Mouse (Mus musculus) neural tube, embryonic 15.5 days (tissue): ENCODE results near the gene Gbp10. TPM values are rescaled to one million over a fixed set of nuclear protein-coding genes. Genes with fewer than 3 reads are reported as not detected.
"Not testable (repeated sequence)": the region's sequence is repeated elsewhere in the genome, so short reads cannot be mapped to it uniquely, and the experiment has no call there.

Experiments
- ATAC-seq: fragments of 200-750 bp; cut with Nextera tagmentation; 2 replicates; pipeline ENCODE4 v1.8.0; 2017; ENCODE audit warnings: mild to moderate bottlenecking, moderate TSS enrichment, moderate library complexity; ENCODE audit not compliant: low FRiP score
- H3K27ac ChIP-seq: fragments of 300-500 bp; sonication (generic); replicated peaks from 2 replicates; pipeline ENCODE4 v1.5.1; 2015; ENCODE audit warnings: mild to moderate bottlenecking, inconsistent platforms
- H3K27me3 ChIP-seq: fragments of 300-500 bp; sonication (generic); replicated peaks from 2 replicates; pipeline ENCODE4 v1.6.1; 2015; ENCODE audit warnings: inconsistent platforms
- H3K36me3 ChIP-seq: fragments of 300-500 bp; sonication (generic); 2 replicates; pipeline ENCODE4 v1.6.1; 2015; ENCODE audit warnings: inconsistent platforms
- H3K4me1 ChIP-seq: fragments of 300-500 bp; sonication (generic); 2 replicates; pipeline ENCODE4 v1.6.1; 2015; ENCODE audit warnings: inconsistent platforms
- H3K4me2 ChIP-seq: fragments of 300-500 bp; sonication (generic); 2 replicates; pipeline ENCODE4 v1.6.1; 2015; ENCODE audit warnings: inconsistent platforms, mild to moderate bottlenecking, moderate library complexity
- H3K4me3 ChIP-seq: fragments of 300-500 bp; sonication (generic); replicated peaks from 2 replicates; pipeline ENCODE4 v1.5.1; 2015; ENCODE audit warnings: mild to moderate bottlenecking, inconsistent platforms
- H3K9ac ChIP-seq: fragments of 300-500 bp; sonication (generic); replicated peaks from 2 replicates; pipeline ENCODE4 v1.6.1; 2015; ENCODE audit warnings: mild to moderate bottlenecking, inconsistent platforms
- H3K9me3 ChIP-seq: fragments of 300-500 bp; sonication (generic); replicated peaks from 2 replicates; pipeline ENCODE4 v1.6.1; 2016; ENCODE audit warnings: inconsistent platforms
- whole genome bisulfite sequencing: fragments of 180-500 bp; shearing (Covaris S2); methylation state at CpG from one replicate; pipeline ENCODE4 v1.1.7; 2015; ENCODE audit warnings: mixed read lengths; 5-methylcytosine and 5-hydroxymethylcytosine counted together
- polyA plus RNA-seq: library from polyadenylated mRNA; unstranded; fragments of >200 nt; fragmentation: Nextera tagmentation; extraction: Ambion mirVana; gene quantifications from 2 replicates; pipeline ENCODE4 v1.2.1, GENCODE M21; 2015

Gene Gbp10
- polyA plus RNA-seq: 1.6 and 1.8 TPM in 2 replicates

GRCm38 (mm10) chr5:105239483-105240047 lies at the start of gene Gbp10:
Gene Gbp10, minus strand, starts transcription at chr5:105239533.
- not testable (repeated sequence) for H3K4me2 ChIP-seq, H3K9me3 ChIP-seq, H3K36me3 ChIP-seq, H3K4me3 ChIP-seq, H3K27ac ChIP-seq, H3K4me1 ChIP-seq, H3K27me3 ChIP-seq, ATAC-seq, H3K9ac ChIP-seq

GRCm38 (mm10) chr5:105260673-105261072 lies 21.3 kb upstream of the Gbp10 start:
- 80% methylated on average over 1 of the region's 3 CpGs for WGBS

DNA sequence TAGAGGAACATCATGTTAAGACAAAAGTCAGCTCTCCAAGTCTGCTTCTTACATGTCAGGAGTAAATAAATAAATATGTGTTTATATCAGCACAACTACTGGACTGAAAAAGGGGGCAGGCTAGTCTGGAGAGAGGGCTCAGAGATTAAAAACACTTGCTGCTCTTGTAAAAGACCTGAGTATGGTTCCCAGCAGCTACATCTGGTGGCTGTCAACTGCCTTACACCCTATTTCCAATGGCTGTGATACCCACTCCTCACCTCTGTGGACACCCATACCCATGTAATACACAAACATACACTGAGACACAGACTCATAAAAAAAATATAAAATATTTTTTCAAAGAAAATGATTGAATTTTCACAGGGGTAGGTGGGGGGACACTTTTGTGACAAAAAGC lies 13.2 kb upstream of the Gbp10 start:
- no peak overlapping the region for H3K4me2 ChIP-seq
- H3K27ac ChIP-seq: no peak overlapping the region
- no peak for ATAC-seq
- no peaks in the 10 kb centered on the region for H3K4me1 ChIP-seq
- no peak overlapping the region for H3K9ac ChIP-seq
- H3K4me3 ChIP-seq: no peak overlapping the region
- no peaks in the 10 kb centered on the region for H3K36me3 ChIP-seq
- no peaks in the 10 kb centered on the region for H3K27me3 ChIP-seq
- H3K9me3 ChIP-seq: no peaks in the 10 kb centered on the region

More at GRCm38 (mm10) chr5:105260673-105261072, 21.3 kb upstream of the Gbp10 start:
- not testable (repeated sequence) for ATAC-seq, H3K27me3 ChIP-seq, H3K9me3 ChIP-seq, H3K4me3 ChIP-seq, H3K27ac ChIP-seq, H3K9ac ChIP-seq, H3K36me3 ChIP-seq, H3K4me2 ChIP-seq, H3K4me1 ChIP-seq

DNA sequence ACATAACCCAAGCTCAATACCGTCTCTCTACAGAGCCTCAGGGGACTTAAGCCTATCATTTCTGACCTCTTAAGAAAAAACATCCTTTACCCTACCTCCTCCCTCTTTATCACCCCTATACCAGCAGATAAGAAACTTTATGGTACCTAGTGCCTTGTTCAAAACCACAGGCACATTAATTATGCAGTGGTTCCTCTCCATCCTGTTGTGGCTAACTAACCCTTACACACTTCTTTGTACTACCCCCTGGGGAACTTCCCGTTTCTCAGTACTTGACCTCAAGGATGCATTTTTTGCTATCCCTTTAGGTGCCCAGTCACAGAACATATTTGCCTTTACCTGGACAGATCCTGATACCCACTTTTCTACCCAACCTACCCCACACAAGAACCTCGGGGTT lies 5.4 kb upstream of the Gbp10 start:
- not testable (repeated sequence) for H3K4me2 ChIP-seq, H3K27ac ChIP-seq, H3K4me1 ChIP-seq, H3K36me3 ChIP-seq, H3K4me3 ChIP-seq, ATAC-seq, H3K27me3 ChIP-seq, H3K9me3 ChIP-seq, H3K9ac ChIP-seq
- 83% methylated on average over 3 of the region's 3 CpGs for WGBS

- H3K4me3 ChIP-seq, H3K27me3 ChIP-seq, H3K4me2 ChIP-seq, H3K9ac ChIP-seq, H3K9me3 ChIP-seq, H3K36me3 ChIP-seq, ATAC-seq, H3K4me1 ChIP-seq, H3K27ac ChIP-seq: not testable (repeated sequence)
- 64% methylated on average over 5 of the region's 5 CpGs for WGBS
Observed at GRCm38 (mm10) chr5:105240982-105241381, 1.6 kb upstream of the Gbp10 start.

GRCm38 (mm10) chr5:105238402-105238801 lies 931 bp downstream of the Gbp10 start:
- not testable (repeated sequence) for H3K4me2 ChIP-seq, H3K9me3 ChIP-seq, H3K27me3 ChIP-seq, H3K9ac ChIP-seq, H3K36me3 ChIP-seq, H3K4me1 ChIP-seq, H3K27ac ChIP-seq, H3K4me3 ChIP-seq, ATAC-seq
- 93% methylated on average over 1 of the region's 1 CpGs for WGBS

DNA sequence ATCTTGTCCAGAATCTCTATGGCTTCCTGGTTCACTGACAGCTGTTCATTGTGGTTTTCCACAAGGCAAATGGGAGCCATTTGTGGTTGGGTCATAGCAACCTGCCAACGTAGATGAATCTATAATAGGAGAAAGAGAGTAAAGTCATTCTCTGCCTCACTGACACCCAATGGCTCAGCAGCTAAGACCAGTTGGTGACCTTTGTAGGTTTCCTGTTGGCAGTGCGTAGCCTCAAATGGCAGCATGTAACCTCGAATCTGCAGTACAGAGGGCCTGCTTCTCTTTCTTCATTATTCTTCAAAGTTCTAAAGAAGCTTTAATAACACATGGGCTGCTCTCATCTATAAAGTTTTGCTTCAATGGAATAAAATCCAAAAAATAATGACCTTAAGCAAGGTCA lies 3.3 kb downstream of the Gbp10 start:
- H3K9ac ChIP-seq, H3K4me3 ChIP-seq, H3K36me3 ChIP-seq, H3K9me3 ChIP-seq, ATAC-seq, H3K27me3 ChIP-seq, H3K4me1 ChIP-seq, H3K27ac ChIP-seq, H3K4me2 ChIP-seq: not testable (repeated sequence)
- 78% methylated on average over 3 of the region's 3 CpGs for WGBS

- not testable (repeated sequence) for H3K4me2 ChIP-seq, ATAC-seq, H3K27ac ChIP-seq, H3K9me3 ChIP-seq, H3K36me3 ChIP-seq, H3K27me3 ChIP-seq, H3K4me3 ChIP-seq, H3K4me1 ChIP-seq, H3K9ac ChIP-seq
- no CpG with 5 or more reads among the region's 3 CpGs for WGBS
Observed at GRCm38 (mm10) chr5:105208957-105209356, 30.4 kb downstream of the Gbp10 start.

DNA sequence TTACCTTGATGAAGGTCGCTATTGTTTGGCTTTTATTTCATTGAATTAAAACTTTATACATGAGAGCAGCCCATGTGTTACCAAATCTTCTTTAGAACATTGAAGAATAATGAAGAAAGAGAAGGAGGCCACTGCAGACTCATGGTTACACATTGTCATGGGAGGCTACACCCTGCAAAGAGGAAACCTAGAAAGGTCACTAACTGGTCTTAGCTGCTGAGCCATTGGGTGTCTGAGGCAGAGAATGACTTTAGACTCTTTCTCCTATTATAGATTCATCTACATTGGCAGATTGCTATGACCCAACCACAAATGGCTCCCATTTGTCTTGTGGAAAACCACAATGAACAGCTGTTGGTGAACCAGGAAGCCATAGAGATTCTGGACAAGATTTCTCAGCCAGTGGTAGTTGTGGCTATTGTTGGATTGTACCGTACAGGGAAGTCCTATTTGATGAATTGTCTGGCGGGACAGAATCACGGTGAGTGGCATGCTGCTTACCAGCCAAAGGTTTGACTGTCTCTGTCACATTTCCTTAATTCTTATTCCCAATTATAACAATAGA lies 38.5 kb downstream of the Gbp10 start:
- not testable (repeated sequence) for H3K27me3 ChIP-seq, H3K4me1 ChIP-seq, H3K36me3 ChIP-seq, H3K4me2 ChIP-seq, H3K9me3 ChIP-seq, H3K27ac ChIP-seq, H3K4me3 ChIP-seq, ATAC-seq, H3K9ac ChIP-seq
- 92% methylated on average over 4 of the region's 4 CpGs for WGBS

- not testable (repeated sequence) for H3K9ac ChIP-seq, H3K27me3 ChIP-seq, H3K4me1 ChIP-seq, H3K9me3 ChIP-seq, H3K36me3 ChIP-seq, H3K4me2 ChIP-seq, H3K4me3 ChIP-seq, H3K27ac ChIP-seq, ATAC-seq
- 87% methylated on average over 1 of the region's 1 CpGs for WGBS
Observed at GRCm38 (mm10) chr5:105199149-105199548, 40.2 kb downstream of the Gbp10 start.

DNA sequence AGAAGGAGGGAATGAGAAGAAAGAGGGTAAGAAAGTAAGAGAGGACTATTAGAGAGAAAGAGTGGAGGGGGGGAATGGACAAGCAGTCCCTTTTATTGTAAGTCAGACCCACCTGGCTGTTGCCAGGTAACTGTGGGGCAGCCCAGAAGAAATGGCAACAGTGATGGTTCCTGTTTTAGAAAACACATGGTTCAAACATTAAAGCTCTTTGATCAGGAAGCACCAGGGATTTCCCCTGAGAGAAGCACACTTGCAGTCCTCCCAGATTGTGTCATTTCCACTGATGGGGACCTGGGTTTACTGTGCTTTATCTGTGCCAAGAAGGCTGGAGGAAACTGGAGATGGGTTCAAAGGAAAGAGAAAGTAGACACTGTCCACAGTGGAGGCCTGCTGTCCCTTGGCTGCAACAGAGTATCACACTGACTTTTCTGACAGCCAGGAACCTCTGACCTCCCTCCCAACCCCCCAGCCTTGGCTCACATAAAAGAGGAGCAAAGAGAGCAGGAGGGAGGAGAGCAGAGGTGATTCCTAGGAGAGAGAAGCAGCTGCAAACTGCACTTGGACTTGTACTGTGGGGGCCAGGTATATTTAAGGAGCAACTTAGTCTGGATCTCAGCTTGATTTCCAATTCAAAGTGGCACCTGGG lies 41.3 kb downstream of the Gbp10 start:
- not testable (repeated sequence) for H3K4me1 ChIP-seq, H3K9ac ChIP-seq, H3K4me2 ChIP-seq, H3K27ac ChIP-seq, H3K9me3 ChIP-seq, ATAC-seq, H3K27me3 ChIP-seq, H3K4me3 ChIP-seq, H3K36me3 ChIP-seq

DNA sequence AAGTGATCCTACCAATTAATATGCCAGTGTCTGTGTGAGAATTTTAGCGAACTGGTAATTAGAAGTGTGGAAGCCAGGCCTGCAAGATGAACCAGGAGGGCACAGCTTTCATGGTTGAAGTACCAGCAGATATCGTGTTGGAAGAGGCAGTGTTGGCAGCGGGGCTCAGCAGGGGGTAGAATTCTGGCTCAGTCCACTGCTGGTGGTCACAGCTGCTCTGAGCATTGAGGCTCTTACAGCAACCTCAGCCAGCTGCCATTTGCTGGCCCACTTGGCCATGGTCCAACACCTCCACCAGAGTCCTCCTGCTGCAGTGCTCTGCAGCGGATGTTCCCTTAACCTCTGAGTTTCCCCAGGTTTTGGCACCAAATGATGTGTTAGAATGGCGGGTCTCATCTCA lies 43.0 kb downstream of the Gbp10 start:
- 80% methylated on average over 5 of the region's 5 CpGs for WGBS
- not testable (repeated sequence) for H3K27ac ChIP-seq, H3K36me3 ChIP-seq, H3K9ac ChIP-seq, H3K4me3 ChIP-seq, H3K27me3 ChIP-seq, H3K4me1 ChIP-seq, H3K4me2 ChIP-seq, ATAC-seq, H3K9me3 ChIP-seq
